Mouse (Mus musculus) embryonic facial prominence, embryonic 11.5 days (tissue): ENCODE measurements at regions not wholly inside any gene's neighbourhood (a gene's known extent, or its start where the extent isn't known, plus 50 kb on each side); places are given as distances from the start of the nearest gene placed in this dataset.

ENCODE experiments used
- ATAC-seq: fragments of 200-750 bp; cut with Nextera tagmentation; replicated peaks from 2 replicates; pipeline ENCODE4 v1.8.0; 2017; ENCODE audit warnings: low read depth; ENCODE audit not compliant: insufficient number of reproducible peaks, low FRiP score, low TSS enrichment
- DNase-seq: peaks from one replicate; pipeline ENCODE4 v3.0.0-alpha.2; 2015; ENCODE audit warnings: low spot score
- H3K27ac ChIP-seq: fragments of 300-500 bp; sonication (generic); replicated peaks from 2 replicates; pipeline ENCODE4 v1.5.1; 2014; ENCODE audit warnings: mild to moderate bottlenecking, low read depth, low read length, control low read depth
- H3K27me3 ChIP-seq: fragments of 300-500 bp; sonication (generic); 2 replicates; pipeline ENCODE4 v1.6.1; 2014; ENCODE audit warnings: mild to moderate bottlenecking, low read length, moderate library complexity, mixed read lengths; ENCODE audit not compliant: control insufficient read depth, insufficient read depth
- H3K36me3 ChIP-seq: fragments of 300-500 bp; sonication (generic); replicated peaks from 2 replicates; pipeline ENCODE4 v1.6.1; 2014; ENCODE audit warnings: low read depth, mild to moderate bottlenecking, low read length, moderate library complexity, mixed read lengths; ENCODE audit not compliant: control insufficient read depth, insufficient read depth
- H3K4me1 ChIP-seq: fragments of 300-500 bp; sonication (generic); 2 replicates; pipeline ENCODE4 v1.6.1; 2014; ENCODE audit warnings: low read length, mixed read lengths; ENCODE audit not compliant: control insufficient read depth, insufficient read depth
- H3K4me2 ChIP-seq: fragments of 300-500 bp; sonication (generic); 2 replicates; pipeline ENCODE4 v1.6.1; 2014; ENCODE audit warnings: low read depth, mild to moderate bottlenecking, control low read depth, low read length, moderate library complexity
- H3K4me3 ChIP-seq: fragments of 300-500 bp; sonication (generic); 2 replicates; pipeline ENCODE4 v1.5.1; 2014; ENCODE audit warnings: low read depth, low read length, control low read depth
- H3K9ac ChIP-seq: fragments of 300-500 bp; sonication (generic); replicated peaks from 2 replicates; pipeline ENCODE4 v1.6.1; 2014; ENCODE audit warnings: mild to moderate bottlenecking, control low read depth, low read length
- H3K9me3 ChIP-seq: fragments of 300-500 bp; sonication (generic); replicated peaks from 2 replicates; pipeline ENCODE4 v1.6.1; 2016; ENCODE audit warnings: mild to moderate bottlenecking, low read length, inconsistent platforms, mixed read lengths; ENCODE audit not compliant: control insufficient read depth
- WGBS: fragments of 180-500 bp; shearing (Covaris S2); extraction: QIAGEN DNeasy Blood & Tissue Kit; methylation state at CpG from one replicate; pipeline ENCODE4 v1.1.7; 2014; 5-methylcytosine and 5-hydroxymethylcytosine counted together

DNA sequence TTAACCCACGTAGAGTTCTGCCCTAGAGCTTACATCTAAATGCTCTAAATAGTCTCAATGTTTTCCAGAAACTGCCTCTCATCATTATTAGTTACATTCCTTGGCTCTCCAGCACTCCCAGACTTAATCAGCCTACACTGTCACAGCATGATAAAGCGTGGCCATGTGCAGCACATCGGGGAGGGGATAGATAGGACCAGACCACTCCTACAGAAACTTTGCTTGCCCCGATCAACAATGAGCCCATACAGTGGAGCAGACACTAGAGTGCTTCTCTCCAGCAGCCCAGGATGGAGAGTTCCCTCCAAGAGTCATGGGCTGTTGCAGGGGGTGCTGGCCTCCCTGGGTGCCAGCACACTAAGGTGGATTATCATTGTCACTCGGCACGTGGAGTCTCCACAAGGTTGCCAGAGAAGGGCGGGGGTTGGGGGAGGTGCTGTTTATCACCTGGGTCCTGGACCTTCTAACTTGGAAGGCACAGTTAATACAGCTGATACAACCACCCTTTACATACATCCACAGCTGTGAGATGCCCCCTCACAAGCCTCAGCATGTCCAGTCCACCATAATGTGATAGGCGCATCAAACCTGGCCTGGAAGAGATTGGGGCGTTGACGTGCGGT, 73.4 kb upstream of the Armc2 start:
- ATAC-seq (no peak), DNase-seq (no peak)
- 78% methylated on average over 11 of the region's 11 CpGs for WGBS
- no peak overlapping the region for H3K4me3 ChIP-seq
- no peaks in the 10 kb centered on the region for H3K27me3 ChIP-seq
- H3K4me2 ChIP-seq, result no peak overlapping the region
- H3K4me1 ChIP-seq, result no peaks in the 10 kb centered on the region
- no peak overlapping the region for H3K27ac ChIP-seq
- H3K9ac ChIP-seq, result no peak overlapping the region
- H3K9me3 ChIP-seq, result no peaks in the 10 kb centered on the region
- no peaks in the 10 kb centered on the region for H3K36me3 ChIP-seq

DNA sequence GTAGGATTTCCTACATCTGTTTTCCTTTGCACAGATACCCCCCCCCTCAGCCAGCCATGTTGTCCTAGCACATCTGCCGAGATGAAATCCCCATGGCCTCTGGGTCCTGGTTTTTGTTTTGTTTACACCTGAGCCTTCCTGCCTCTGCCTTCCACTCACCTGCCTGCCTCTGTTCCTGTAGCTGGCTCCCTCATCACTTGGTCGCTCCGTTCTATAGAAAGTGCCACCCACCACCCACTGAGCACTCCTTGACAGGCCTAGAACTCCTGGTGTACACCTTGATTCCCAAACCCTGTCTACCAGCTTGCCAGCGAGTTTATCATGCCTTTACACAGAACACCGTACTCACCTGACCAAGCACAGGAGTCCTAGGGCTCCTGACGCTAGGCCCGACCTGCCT, 72.6 kb upstream of the Armc2 start:
- DNase-seq (no peak), ATAC-seq (no peak)
- no peak overlapping the region for H3K4me3 ChIP-seq
- H3K4me2 ChIP-seq, result no peak overlapping the region
- no peak overlapping the region for H3K27ac ChIP-seq
- 86% methylated on average over 7 of the region's 7 CpGs for WGBS
- H3K4me1 ChIP-seq, result no peaks in the 10 kb centered on the region
- H3K36me3 ChIP-seq, result no peaks in the 10 kb centered on the region
- no peaks in the 10 kb centered on the region for H3K9me3 ChIP-seq
- no peaks in the 10 kb centered on the region for H3K27me3 ChIP-seq
- H3K9ac ChIP-seq, result no peak overlapping the region

DNA sequence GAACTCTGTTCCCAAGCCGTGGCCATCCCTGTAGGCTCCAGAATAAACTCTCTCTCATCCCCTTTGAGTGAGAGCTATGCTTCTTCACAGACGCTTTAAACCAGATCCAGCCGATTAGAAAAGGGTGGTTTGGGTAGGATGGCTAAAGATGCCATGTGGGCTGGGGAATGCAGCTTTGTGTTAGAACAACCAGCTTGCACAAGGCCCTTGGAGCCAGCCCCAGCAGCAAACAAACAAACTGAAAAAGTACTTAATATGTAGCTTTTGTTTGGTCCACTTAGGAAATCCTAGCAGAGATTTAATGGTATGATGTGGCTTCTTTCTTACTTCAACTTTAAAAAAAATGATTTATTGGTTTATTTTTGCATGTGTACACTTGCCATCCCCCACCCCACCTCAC, 71.9 kb upstream of the Armc2 start:
- Histone ChIP-seq H3K27me3 (no peaks in the 10 kb centered on the region), H3K9ac (no peak overlapping the region), H3K4me2 (no peak overlapping the region), H3K4me3 (no peak overlapping the region), H3K4me1 (no peaks in the 10 kb centered on the region), H3K9me3 (no peaks in the 10 kb centered on the region), H3K36me3 (no peaks in the 10 kb centered on the region), H3K27ac (no peak overlapping the region)
- ATAC-seq, result no peak
- 54% methylated on average over 3 of the region's 3 CpGs for WGBS
- DNase-seq, result no peak

DNA sequence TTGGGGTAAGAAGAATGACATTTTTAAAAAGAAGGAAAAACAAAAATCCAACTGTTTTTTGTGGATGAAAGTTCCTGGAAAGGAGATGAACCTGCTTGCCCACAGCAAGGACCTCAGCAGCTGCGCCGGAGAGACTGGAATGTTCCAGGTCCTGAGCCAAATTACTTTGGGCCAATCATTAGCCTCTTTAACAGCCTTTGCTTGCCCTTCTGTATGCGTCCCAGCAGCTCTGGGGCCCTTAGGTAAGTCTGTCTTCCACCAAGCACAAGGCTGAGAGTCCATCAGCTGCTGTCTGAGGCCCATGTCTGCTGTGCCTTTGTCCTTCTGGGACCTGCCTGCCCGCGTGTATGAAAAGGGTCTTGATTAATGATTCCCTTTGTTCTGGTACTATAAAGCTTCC, 71.4 kb upstream of the Armc2 start:
- H3K27me3 ChIP-seq, result no peaks in the 10 kb centered on the region
- ATAC-seq (no peak), DNase-seq (no peak)
- no peak overlapping the region for H3K4me2 ChIP-seq
- no peak overlapping the region for H3K4me3 ChIP-seq
- no peaks in the 10 kb centered on the region for H3K9me3 ChIP-seq
- 64% methylated on average over 5 of the region's 5 CpGs for WGBS
- no peaks in the 10 kb centered on the region for H3K36me3 ChIP-seq
- no peak overlapping the region for H3K27ac ChIP-seq
- H3K9ac ChIP-seq, result no peak overlapping the region
- H3K4me1 ChIP-seq, result no peaks in the 10 kb centered on the region

DNA sequence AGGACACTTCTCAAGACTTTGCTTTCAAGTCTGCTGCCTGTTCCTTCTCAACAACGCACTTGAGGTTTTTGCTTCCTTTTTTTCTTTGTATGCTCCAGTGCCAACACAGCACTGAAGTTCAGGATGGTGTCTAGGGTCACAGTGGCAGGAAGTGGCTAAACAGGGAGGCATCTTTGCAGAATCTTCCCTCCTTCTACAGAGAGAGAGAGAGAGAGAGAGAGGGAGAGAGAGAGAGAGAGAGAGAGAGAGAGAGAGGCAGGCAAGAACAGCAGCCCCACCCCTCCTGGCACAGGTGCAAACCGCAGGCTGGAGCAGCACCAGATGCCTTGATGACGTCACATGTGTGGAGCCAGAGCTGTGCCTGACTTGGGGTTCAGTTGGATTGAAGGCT, 71.0 kb upstream of the Armc2 start:
- ATAC-seq (no peak), DNase-seq (no peak)
- 37% methylated on average over 3 of the region's 3 CpGs for WGBS
- H3K4me2 ChIP-seq, result no peak overlapping the region
- H3K36me3 ChIP-seq, result no peaks in the 10 kb centered on the region
- no peak overlapping the region for H3K9ac ChIP-seq
- H3K9me3 ChIP-seq, result no peaks in the 10 kb centered on the region
- H3K4me3 ChIP-seq, result no peak overlapping the region
- H3K27ac ChIP-seq, result no peak overlapping the region
- H3K27me3 ChIP-seq, result no peaks in the 10 kb centered on the region
- H3K4me1 ChIP-seq, result no peaks in the 10 kb centered on the region

DNA sequence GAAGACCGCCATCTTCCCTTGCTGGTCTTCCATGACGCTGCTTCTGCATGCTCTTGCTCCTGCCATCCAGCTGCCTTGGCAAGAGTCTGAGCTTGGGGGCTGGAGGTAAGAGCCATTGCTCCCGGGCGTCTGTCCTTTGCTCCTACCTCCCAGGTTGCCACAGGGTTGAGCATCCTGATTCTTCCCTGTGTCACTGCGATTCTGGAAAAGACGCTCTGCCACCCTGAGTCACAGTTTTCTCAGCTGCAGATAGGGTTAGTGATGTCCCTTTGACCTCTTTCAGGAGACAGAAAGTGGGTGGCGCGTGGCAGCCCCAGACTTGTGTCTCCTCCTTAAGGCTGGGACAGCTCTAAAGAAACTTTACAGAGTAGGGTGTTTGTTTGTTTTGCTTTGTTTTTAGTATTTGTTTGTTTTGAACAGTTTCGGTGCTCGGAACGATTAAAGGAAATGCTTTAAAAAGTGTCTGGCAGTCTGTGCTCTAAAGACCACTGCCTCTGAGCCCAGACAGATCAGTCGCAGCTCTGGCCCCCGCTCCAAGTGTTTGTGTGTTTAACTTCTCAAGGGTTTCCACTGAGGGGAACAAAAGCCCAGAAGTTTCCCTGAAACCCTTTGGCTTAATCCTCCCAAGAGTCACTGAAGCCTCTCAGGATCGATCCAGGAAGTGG, 70.5 kb upstream of the Armc2 start:
- H3K36me3 ChIP-seq, result no peaks in the 10 kb centered on the region
- no peak overlapping the region for H3K27ac ChIP-seq
- H3K9me3 ChIP-seq, result no peaks in the 10 kb centered on the region
- H3K27me3 ChIP-seq, result no peaks in the 10 kb centered on the region
- H3K9ac ChIP-seq, result no peak overlapping the region
- H3K4me2 ChIP-seq, result no peak overlapping the region
- no peak overlapping the region for H3K4me3 ChIP-seq
- DNase-seq (peak; percentile 25), ATAC-seq (no peak)
- WGBS, result 56% methylated on average over 14 of the region's 14 CpGs
- no peaks in the 10 kb centered on the region for H3K4me1 ChIP-seq

DNA sequence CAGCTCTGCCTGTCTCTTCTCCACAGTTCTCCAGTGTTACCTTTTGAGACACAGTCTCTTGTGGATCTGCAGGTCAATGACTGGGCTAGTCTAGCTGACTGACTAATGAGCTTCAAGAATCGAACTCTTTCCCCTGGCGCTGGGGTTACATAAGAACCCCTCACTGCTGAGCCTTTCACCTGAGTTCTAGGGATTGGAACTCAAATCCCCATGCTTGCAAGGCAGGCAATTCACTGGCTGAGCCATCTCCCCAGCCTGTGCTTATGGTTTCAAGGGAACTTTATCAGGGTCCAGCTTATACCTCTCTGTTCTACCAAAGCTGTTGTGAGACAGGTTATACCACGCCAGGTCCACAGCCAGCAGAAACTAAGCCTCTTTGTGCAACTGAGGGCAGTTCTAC, 69.7 kb upstream of the Armc2 start:
- Histone ChIP-seq H3K9me3 (no peaks in the 10 kb centered on the region), H3K9ac (no peak overlapping the region), H3K36me3 (no peaks in the 10 kb centered on the region), H3K4me2 (no peak overlapping the region), H3K27ac (no peak overlapping the region), H3K4me1 (no peaks in the 10 kb centered on the region), H3K27me3 (no peaks in the 10 kb centered on the region), H3K4me3 (no peak overlapping the region)
- DNase-seq, result no peak
- WGBS, result 84% methylated on average over 3 of the region's 3 CpGs
- no peak for ATAC-seq

DNA sequence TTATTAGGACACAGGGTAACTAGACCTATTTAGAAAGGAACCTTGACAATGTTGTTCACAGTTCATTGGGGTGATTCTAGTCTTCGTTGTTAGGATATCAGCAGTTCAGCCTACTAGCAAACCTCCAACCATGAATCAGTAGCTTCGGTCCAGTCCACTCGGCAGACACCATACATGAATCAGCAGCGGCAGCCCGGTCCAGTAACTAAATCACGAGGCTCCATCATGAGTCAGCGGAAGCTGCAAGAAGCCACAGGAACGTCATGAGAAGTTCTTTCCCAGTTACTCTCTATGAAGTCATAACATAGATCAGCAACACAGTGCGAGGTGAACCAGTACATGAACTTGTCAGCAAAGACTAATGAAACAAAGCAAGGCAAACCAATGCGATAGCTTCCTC, 68.4 kb upstream of the Armc2 start:
- ATAC-seq (no peak), DNase-seq (no peak)
- no peak overlapping the region for H3K27ac ChIP-seq
- H3K9ac ChIP-seq, result no peak overlapping the region
- no peak overlapping the region for H3K4me2 ChIP-seq
- no peaks in the 10 kb centered on the region for H3K9me3 ChIP-seq
- 95% methylated on average over 10 of the region's 10 CpGs for WGBS
- H3K27me3 ChIP-seq, result no peaks in the 10 kb centered on the region
- H3K4me1 ChIP-seq, result no peaks in the 10 kb centered on the region
- no peak overlapping the region for H3K4me3 ChIP-seq
- H3K36me3 ChIP-seq, result no peaks in the 10 kb centered on the region
